Mouse (Mus musculus): ENCODE measurements around the gene Ccdc137. TPM values are rescaled to one million over a fixed set of nuclear protein-coding genes. Genes with fewer than 3 reads are reported as not detected.
A peak's percentile ranks its signal among the peaks of the same experiment; 100 is the strongest.

Ccdc137 gene
- polyA plus RNA-seq, 1 experiment: 24.6 TPM

DNA sequence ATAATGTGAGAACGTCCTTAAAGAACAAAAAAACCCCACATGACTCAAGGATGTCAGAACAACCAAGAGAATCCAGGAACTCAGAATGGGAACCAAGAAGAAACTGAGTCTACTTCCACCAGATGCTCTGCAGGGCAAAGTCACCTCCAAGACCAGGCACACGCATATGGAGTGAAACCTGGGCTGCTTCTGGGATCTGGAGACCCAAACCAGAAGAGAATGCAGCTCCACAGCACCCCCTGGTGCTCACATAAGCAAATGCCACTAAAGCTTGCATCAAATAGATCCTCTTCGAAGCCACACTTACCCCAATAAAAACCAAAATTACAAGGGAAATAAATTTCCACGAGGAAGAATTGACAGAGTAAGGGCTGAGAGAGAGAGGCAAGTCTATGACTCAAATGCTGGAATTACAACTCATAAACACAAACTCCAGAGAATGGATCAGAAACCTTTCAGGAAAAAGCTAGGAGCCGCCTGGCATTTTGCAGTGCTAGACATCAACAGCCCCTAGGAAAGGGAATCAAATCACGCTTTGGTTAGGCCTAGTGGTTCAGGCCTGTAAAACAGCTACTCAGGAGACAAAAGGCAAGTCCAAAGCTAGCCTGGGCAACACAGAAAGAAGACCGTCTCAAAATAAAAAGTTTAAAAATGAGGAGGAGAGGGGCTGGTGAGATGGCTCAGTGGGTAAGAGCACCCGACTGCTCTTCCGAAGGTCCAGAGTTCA is 34.2 kb upstream of the Ccdc137 start:
- TF ChIP-seq MYOD1 (IDR thresholded peaks at IDR 0.05; ENCODE audit: control insufficient read depth, insufficient read length, low read depth): no peak
- TF ChIP-seq MYOG (IDR thresholded peaks at IDR 0.05; ENCODE audit: control insufficient read depth, extremely low read depth, insufficient read length): no peak
- no peak for TF ChIP-seq USF1 (IDR thresholded peaks at IDR 0.05; ENCODE audit: low read depth)
- TF ChIP-seq FOSL1 (IDR thresholded peaks at IDR 0.05; ENCODE audit: insufficient read depth, low read length, poor library complexity, severe bottlenecking): no peak
- no peak for TF ChIP-seq CEBPB (IDR thresholded peaks at IDR 0.05; ENCODE audit: low read depth)
- TF ChIP-seq MAX (IDR thresholded peaks at IDR 0.05): no peak
- no peak for TF ChIP-seq CTCF (IDR thresholded peaks at IDR 0.05; ENCODE audit: control insufficient read depth, insufficient read depth, insufficient read length)
- peaks cover 88% of the 10 kb centered on the region for H3K79me2 ChIP-seq (ENCODE audit: control insufficient read depth, insufficient read depth)
- peaks cover 96% of the 10 kb centered on the region for H3K36me3 ChIP-seq (ENCODE audit: control insufficient read depth, insufficient read depth)
- H3K79me3 ChIP-seq (ENCODE audit: low read depth): peaks cover 39% of the 10 kb centered on the region
- no peak overlapping the region for H3K4me3 ChIP-seq (ENCODE audit: insufficient read depth, poor library complexity, severe bottlenecking)
- no peak overlapping the region for H3ac ChIP-seq (ENCODE audit: control insufficient read depth, insufficient read length, low read depth)
- H3K27me3 ChIP-seq (ENCODE audit: control insufficient read depth, insufficient read depth, insufficient read length): no peaks in the 10 kb centered on the region

DNA sequence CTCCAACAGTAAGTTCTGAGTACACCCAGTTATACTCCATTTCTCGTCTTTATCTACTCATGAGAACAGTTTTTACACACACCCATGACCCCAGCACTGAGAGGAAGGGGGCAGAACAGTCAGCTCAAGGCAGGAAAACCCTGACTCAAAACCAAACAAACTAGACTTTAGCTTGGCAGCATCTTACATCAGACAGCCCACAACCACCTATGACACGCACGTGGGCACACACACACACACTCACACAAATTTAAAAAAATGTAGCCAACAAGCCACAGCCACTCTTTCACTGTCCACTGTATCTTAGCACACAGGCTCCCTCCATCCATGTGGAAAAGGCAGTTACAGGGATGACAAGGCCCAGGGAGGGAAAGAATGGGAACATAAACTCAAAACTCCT is 31.2 kb upstream of the Ccdc137 start:
- TF ChIP-seq MAX (IDR thresholded peaks at IDR 0.05) (no peak), MYOG (IDR thresholded peaks at IDR 0.05; ENCODE audit: control insufficient read depth, extremely low read depth, insufficient read length) (no peak), CTCF (IDR thresholded peaks at IDR 0.05; ENCODE audit: control insufficient read depth, insufficient read depth, insufficient read length) (no peak), MYOD1 (IDR thresholded peaks at IDR 0.05; ENCODE audit: control insufficient read depth, insufficient read length, low read depth) (no peak)
- Histone ChIP-seq H3K36me3 (ENCODE audit: control insufficient read depth, insufficient read depth) (peaks cover 96% of the 10 kb centered on the region), H3K27me3 (ENCODE audit: control insufficient read depth, insufficient read depth, insufficient read length) (no peaks in the 10 kb centered on the region), H3K4me3 (ENCODE audit: insufficient read depth, poor library complexity, severe bottlenecking) (no peak overlapping the region), H3K79me3 (ENCODE audit: low read depth) (peaks cover 46% of the 10 kb centered on the region), H3K79me2 (ENCODE audit: control insufficient read depth, insufficient read depth) (peaks cover 98% of the 10 kb centered on the region), H3ac (ENCODE audit: control insufficient read depth, insufficient read length, low read depth) (no peak overlapping the region)

DNA sequence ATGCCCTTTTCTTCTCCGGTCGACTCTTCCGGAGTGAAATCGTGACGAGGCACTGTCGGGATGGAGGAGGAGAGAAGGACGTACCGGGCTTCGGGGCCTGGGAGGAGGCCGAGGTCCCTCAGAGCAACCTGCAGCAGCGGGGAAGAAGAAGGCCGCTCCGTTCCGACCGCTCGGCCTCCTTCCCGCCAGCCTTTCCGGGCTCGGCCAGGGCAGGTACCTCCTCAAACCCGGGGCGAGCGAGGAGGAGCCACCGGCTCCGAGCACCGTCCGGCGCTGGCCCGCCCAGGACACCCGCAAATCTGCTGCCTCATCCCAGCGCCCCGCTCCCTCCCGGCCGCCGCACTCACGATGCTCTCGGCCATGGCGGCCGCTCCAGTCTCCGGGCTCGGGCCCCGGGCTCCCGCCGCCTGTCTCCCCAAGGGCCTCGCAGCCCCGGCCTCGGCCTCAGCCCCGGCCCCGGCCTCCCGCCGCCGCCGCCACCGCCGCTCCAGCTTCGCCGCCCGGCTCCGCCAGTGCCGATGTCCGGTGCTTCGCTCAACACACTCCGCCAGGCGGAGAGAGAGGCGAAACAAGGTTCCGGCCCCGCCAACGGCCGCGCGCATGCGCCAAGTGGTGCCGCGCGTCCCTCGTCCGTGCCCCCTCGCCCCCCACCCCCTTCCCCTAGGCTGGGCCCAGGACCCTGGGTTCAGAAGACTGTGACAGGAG is 20.6 kb upstream of the Ccdc137 start, which contains the start of gene Nploc4:
TSS of gene Nploc4 (minus strand) at position 557 of the 705 bp plus-strand sequence.
- Histone ChIP-seq H3K79me3 (ENCODE audit: low read depth) (peaks cover 41% of the 10 kb centered on the region), H3K36me3 (ENCODE audit: control insufficient read depth, insufficient read depth) (peaks cover 36% of the 10 kb centered on the region), H3K4me3 (ENCODE audit: insufficient read depth, poor library complexity, severe bottlenecking) (peak within 1 kb of the TSS; percentile 93), H3ac (ENCODE audit: control insufficient read depth, insufficient read length, low read depth) (peak within 1 kb of the TSS; percentile 70), H3K27me3 (ENCODE audit: control insufficient read depth, insufficient read depth, insufficient read length) (peaks cover 14% of the 10 kb centered on the region), H3K79me2 (ENCODE audit: control insufficient read depth, insufficient read depth) (peaks cover 52% of the 10 kb centered on the region)
- peak; percentile 73 for TF ChIP-seq MAX (IDR thresholded peaks at IDR 0.05)
- no peak for TF ChIP-seq MYOD1 (IDR thresholded peaks at IDR 0.05; ENCODE audit: control insufficient read depth, insufficient read length, low read depth)

- peak overlapping the region; percentile 93 for H3K4me3 ChIP-seq (ENCODE audit: insufficient read depth, poor library complexity, severe bottlenecking)
- peaks cover 30% of the 10 kb centered on the region for H3K36me3 ChIP-seq (ENCODE audit: control insufficient read depth, insufficient read depth)
- peaks cover 45% of the 10 kb centered on the region for H3K79me2 ChIP-seq (ENCODE audit: control insufficient read depth, insufficient read depth)
- peaks cover 14% of the 10 kb centered on the region for H3K27me3 ChIP-seq (ENCODE audit: control insufficient read depth, insufficient read depth, insufficient read length)
- H3ac ChIP-seq (ENCODE audit: control insufficient read depth, insufficient read length, low read depth): peak overlapping the region; percentile 26
- peaks cover 40% of the 10 kb centered on the region for H3K79me3 ChIP-seq (ENCODE audit: low read depth)
- TF ChIP-seq MAX (IDR thresholded peaks at IDR 0.05): peak; percentile 0
- no peak for TF ChIP-seq CTCF (IDR thresholded peaks at IDR 0.05; ENCODE audit: control insufficient read depth, insufficient read depth, insufficient read length)
These were observed 20.0 kb upstream of the Ccdc137 start for GRCm38 (mm10) chr11:120437857-120438385.

- H3K27me3 ChIP-seq (ENCODE audit: control insufficient read depth, insufficient read depth, insufficient read length): peaks cover 14% of the 10 kb centered on the region
- no peaks in the 10 kb centered on the region for H3K36me3 ChIP-seq (ENCODE audit: control insufficient read depth, insufficient read depth)
- H3ac ChIP-seq (ENCODE audit: control insufficient read depth, insufficient read length, low read depth): no peak within 1 kb of the TSS
- peaks cover 1% of the 10 kb centered on the region for H3K79me2 ChIP-seq (ENCODE audit: control insufficient read depth, insufficient read depth)
- no peak for TF ChIP-seq CEBPB (IDR thresholded peaks at IDR 0.05; ENCODE audit: low read depth)
- TF ChIP-seq MYOG (IDR thresholded peaks at IDR 0.05; ENCODE audit: control insufficient read depth, extremely low read depth, insufficient read length): no peak
- no peak for TF ChIP-seq CTCF (IDR thresholded peaks at IDR 0.05; ENCODE audit: control insufficient read depth, insufficient read depth, insufficient read length)
- no peak for TF ChIP-seq FOSL1 (IDR thresholded peaks at IDR 0.05; ENCODE audit: insufficient read depth, low read length, poor library complexity, severe bottlenecking)
- TF ChIP-seq USF1 (IDR thresholded peaks at IDR 0.05; ENCODE audit: low read depth): no peak
- H3K4me3 ChIP-seq (ENCODE audit: insufficient read depth, poor library complexity, severe bottlenecking): no peak within 1 kb of the TSS
- H3K79me3 ChIP-seq (ENCODE audit: low read depth): no peaks in the 10 kb centered on the region
These were observed 15.6 kb upstream of the Ccdc137 start, which contains the start of gene Tspan10 for GRCm38 (mm10) chr11:120442344-120442743. Gene Tspan10, plus strand, starts transcription at chr11:120442644.

- TF ChIP-seq USF1 (IDR thresholded peaks at IDR 0.05; ENCODE audit: low read depth) (no peak), MAX (IDR thresholded peaks at IDR 0.05) (no peak), MYOG (IDR thresholded peaks at IDR 0.05; ENCODE audit: control insufficient read depth, extremely low read depth, insufficient read length) (no peak), CEBPB (IDR thresholded peaks at IDR 0.05; ENCODE audit: low read depth) (no peak), CTCF (IDR thresholded peaks at IDR 0.05; ENCODE audit: control insufficient read depth, insufficient read depth, insufficient read length) (no peak)
- Histone ChIP-seq H3K79me2 (ENCODE audit: control insufficient read depth, insufficient read depth) (no peaks in the 10 kb centered on the region), H3K27me3 (ENCODE audit: control insufficient read depth, insufficient read depth, insufficient read length) (peaks cover 14% of the 10 kb centered on the region), H3K79me3 (ENCODE audit: low read depth) (no peaks in the 10 kb centered on the region), H3ac (ENCODE audit: control insufficient read depth, insufficient read length, low read depth) (no peak overlapping the region), H3K36me3 (ENCODE audit: control insufficient read depth, insufficient read depth) (no peaks in the 10 kb centered on the region), H3K4me3 (ENCODE audit: insufficient read depth, poor library complexity, severe bottlenecking) (no peak overlapping the region)
These were observed 15.1 kb upstream of the Ccdc137 start for GRCm38 (mm10) chr11:120442765-120443280.

Data from C2C12 (cell line).